Mouse (Mus musculus) liver, adult 2 months (tissue): ENCODE measurements around the gene Slc50a1. TPM values are rescaled to one million over a fixed set of nuclear protein-coding genes. Genes with fewer than 3 reads are reported as not detected.

Source experiments
- DNase-seq: peaks from one replicate; pipeline ENCODE4 v3.0.0-alpha.2; 2011; ENCODE audit warnings: low read depth, low spot score; ENCODE audit errors: extremely low read depth
- H3K27ac ChIP-seq: fragments of 200-500 bp; replicated peaks from 2 replicates; pipeline ENCODE4 v1.5.1; 2012; ENCODE audit warnings: low read depth, mild to moderate bottlenecking, control low read depth, inconsistent platforms, low read length; ENCODE audit not compliant: insufficient read depth
- H3K27me3 ChIP-seq: fragments of 200-500 bp; 2 replicates; pipeline ENCODE4 v1.6.1; 2012; ENCODE audit warnings: mild to moderate bottlenecking, moderate library complexity, low read length, inconsistent platforms; ENCODE audit not compliant: control insufficient read depth, insufficient read depth
- H3K36me3 ChIP-seq: fragments of 200-500 bp; 2 replicates; pipeline ENCODE4 v1.6.1; 2012; ENCODE audit warnings: low read length, inconsistent platforms; ENCODE audit not compliant: control insufficient read depth, insufficient read depth
- H3K4me1 ChIP-seq: fragments of 200-500 bp; 2 replicates; pipeline ENCODE4 v1.6.1; 2011; ENCODE audit warnings: low read length; ENCODE audit not compliant: control insufficient read depth, insufficient read depth
- H3K4me3 ChIP-seq: fragments of 200-500 bp; 2 replicates; pipeline ENCODE4 v1.5.1; 2011; ENCODE audit warnings: low read depth, mild to moderate bottlenecking, control low read depth, low read length, moderate library complexity; ENCODE audit not compliant: insufficient read depth
- H3K79me2 ChIP-seq: fragments of 200-500 bp; 2 replicates; pipeline ENCODE4 v1.6.1; 2012; ENCODE audit warnings: inconsistent platforms, mild to moderate bottlenecking, low read length, moderate library complexity; ENCODE audit not compliant: control insufficient read depth, insufficient read depth
- H3K9ac ChIP-seq: fragments of 200-500 bp; 2 replicates; pipeline ENCODE4 v1.6.1; 2012; ENCODE audit warnings: low read depth, mild to moderate bottlenecking, control low read depth, inconsistent platforms, low read length
- CTCF ChIP-seq: fragments of 200-500 bp; IDR thresholded peaks from 2 replicates; pipeline ENCODE4 v1.5.1; 2011; ENCODE audit warnings: low read depth, low read length, control low read depth
- POLR2A ChIP-seq: fragments of 200-500 bp; IDR thresholded peaks from 2 replicates; pipeline ENCODE4 v1.6.1; 2011; ENCODE audit warnings: low read length, control low read depth; ENCODE audit not compliant: insufficient read depth; ENCODE audit errors: extremely low read depth
- WGBS: fragments of 180-500 bp; shearing (Covaris S2); methylation state at CpG from one replicate; pipeline ENCODE4 v1.1.7; 2018; 5-methylcytosine and 5-hydroxymethylcytosine counted together
- polyA plus RNA-seq: library from polyadenylated mRNA; depleted of rRNA; stranded (reverse); fragments of >200 nt; gene quantifications from 2 replicates; pipeline ENCODE4 v1.2.3, GENCODE M21; 2012
- total RNA-seq: library from RNA; depleted of rRNA; stranded (reverse); fragments of >200 nt; gene quantifications from 2 replicates; pipeline ENCODE4 v1.2.3, GENCODE M21; 2014

The Slc50a1 gene
- total and polyA plus RNA-seq, 2 experiments = 7.0 to 36.3 TPM

- peaks cover 12% of the 10 kb centered on the region; the same call in 1 of the 2 replicates for H3K4me1 ChIP-seq
- H3K27ac ChIP-seq = no peak overlapping the region
- H3K27me3 ChIP-seq = peaks cover 33% of the 10 kb centered on the region
- H3K4me3 ChIP-seq = no peak overlapping the region
- no peaks in the 10 kb centered on the region for H3K36me3 ChIP-seq
- TF ChIP-seq CTCF = peak; percentile 90
- TF ChIP-seq POLR2A = no peak
- H3K79me2 ChIP-seq = no peaks in the 10 kb centered on the region
- 8% methylated on average over 4 of the region's 4 CpGs for WGBS
- DNase-seq = peak; percentile 52
- no peak overlapping the region for H3K9ac ChIP-seq
These were observed 46.5 kb upstream of the Slc50a1 start for GRCm38 (mm10) chr3:89316833-89317232.

- Histone ChIP-seq H3K79me2 (no peaks in the 10 kb centered on the region), H3K27ac (no peak overlapping the region), H3K4me3 (no peak overlapping the region), H3K4me1 (peaks cover 7% of the 10 kb centered on the region; the same call in 1 of the 2 replicates), H3K9ac (no peak overlapping the region), H3K36me3 (no peaks in the 10 kb centered on the region), H3K27me3 (peaks cover 26% of the 10 kb centered on the region)
- TF ChIP-seq CTCF (peak; percentile 10; the same call in 1 of the 2 replicates), POLR2A (no peak)
- DNase-seq = no peak
- WGBS = 13% methylated on average over 40 of the region's 40 CpGs
These were observed 45.8 kb upstream of the Slc50a1 start for GRCm38 (mm10) chr3:89315930-89316831.

- DNase-seq = no peak
- Histone ChIP-seq H3K27ac (no peak overlapping the region), H3K27me3 (peaks cover 18% of the 10 kb centered on the region), H3K4me1 (peaks cover 5% of the 10 kb centered on the region; the same call in 1 of the 2 replicates), H3K79me2 (no peaks in the 10 kb centered on the region), H3K36me3 (no peaks in the 10 kb centered on the region), H3K9ac (no peak overlapping the region), H3K4me3 (no peak overlapping the region)
- TF ChIP-seq CTCF = peak; percentile 91
- no peak for TF ChIP-seq POLR2A
- 11% methylated on average over 26 of the region's 26 CpGs for WGBS
These were observed 45.0 kb upstream of the Slc50a1 start for GRCm38 (mm10) chr3:89315195-89315929.

GRCm38 (mm10) chr3:89314791-89315190 is 44.4 kb upstream of the Slc50a1 start:
- WGBS = 67% methylated on average over 2 of the region's 2 CpGs
- H3K36me3 ChIP-seq = no peaks in the 10 kb centered on the region
- H3K9ac ChIP-seq = no peak overlapping the region
- H3K4me3 ChIP-seq = no peak overlapping the region
- DNase-seq = no peak
- H3K27me3 ChIP-seq = peaks cover 15% of the 10 kb centered on the region
- H3K79me2 ChIP-seq = no peaks in the 10 kb centered on the region
- no peak overlapping the region for H3K27ac ChIP-seq
- no peak for TF ChIP-seq CTCF
- TF ChIP-seq POLR2A = no peak
- H3K4me1 ChIP-seq = peaks cover 5% of the 10 kb centered on the region; the same call in 1 of the 2 replicates

DNA sequence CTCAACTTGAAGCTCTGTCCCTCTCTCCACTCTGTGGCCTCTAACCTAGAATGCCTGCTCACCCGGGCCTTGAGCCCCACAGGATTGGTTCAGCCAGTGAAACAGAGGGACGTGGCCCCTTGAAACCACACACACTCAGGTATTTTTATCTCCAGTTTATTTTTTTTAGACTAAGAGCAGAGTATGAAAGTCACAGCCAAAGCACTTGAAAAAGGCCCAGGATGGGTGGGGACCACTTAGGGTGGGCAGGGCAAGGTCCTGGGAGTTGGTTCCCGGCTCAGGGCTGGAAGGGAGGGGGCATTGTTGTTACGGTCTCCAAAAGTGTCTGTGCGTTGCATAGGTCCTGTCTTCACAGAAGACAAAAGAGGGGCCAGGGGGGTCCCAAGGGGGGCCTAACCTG is 44.0 kb upstream of the Slc50a1 start:
- TF ChIP-seq CTCF = no peak
- TF ChIP-seq POLR2A = no peak
- Histone ChIP-seq H3K4me1 (peaks cover 4% of the 10 kb centered on the region; the same call in 1 of the 2 replicates), H3K27ac (no peak overlapping the region), H3K79me2 (no peaks in the 10 kb centered on the region), H3K9ac (no peak overlapping the region), H3K4me3 (no peak overlapping the region), H3K36me3 (no peaks in the 10 kb centered on the region), H3K27me3 (peaks cover 10% of the 10 kb centered on the region)
- no peak for DNase-seq
- 86% methylated on average over 5 of the region's 5 CpGs for WGBS
